Mouse (Mus musculus): ENCODE measurements at regions not wholly inside any gene's neighbourhood (a gene's known extent, or its start where the extent isn't known, plus 50 kb on each side); places are given as distances from the start of the nearest gene placed in this dataset.

DNA sequence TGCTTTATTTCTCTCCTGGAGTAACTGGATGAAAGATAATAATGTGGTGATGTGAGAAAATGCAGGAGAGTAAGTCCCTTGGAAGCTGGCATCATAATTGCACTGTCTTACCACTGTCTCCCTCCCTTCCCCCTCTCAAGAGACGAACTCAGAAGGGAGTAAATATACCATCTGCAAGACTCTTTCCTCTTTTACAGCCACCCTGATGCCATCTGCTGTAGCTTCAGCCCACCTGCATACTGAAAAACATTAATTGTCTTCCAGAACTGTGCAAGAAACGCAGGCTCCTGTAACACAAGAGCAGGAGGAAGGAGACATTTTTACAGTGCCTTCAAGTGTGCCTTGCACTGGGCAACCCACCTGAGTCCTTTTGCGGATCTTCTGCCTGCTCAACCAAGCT is 482.1 kb downstream of the Igsf11 start:
- H3K4me3 ChIP-seq (replicated peaks; ENCODE audit: low read length), result no peak overlapping the region
- no peaks in the 10 kb centered on the region for H3K36me3 ChIP-seq (ENCODE audit: insufficient read depth, low read length)
- H3K9me3 ChIP-seq (ENCODE audit: low read length), result no peaks in the 10 kb centered on the region
- TF ChIP-seq POU5F1 (IDR thresholded peaks at IDR 0.05; ENCODE audit: borderline replicate concordance, low read length), result no peak
- TF ChIP-seq NANOG (IDR thresholded peaks at IDR 0.05; ENCODE audit: borderline replicate concordance, low read length), result no peak
- TF ChIP-seq CTCF (conservative IDR thresholded peaks at IDR 0.05; ENCODE audit: low read length), result no peak
- no peaks in the 10 kb centered on the region for H3K27me3 ChIP-seq (ENCODE audit: insufficient read depth, low read length)
- no peaks in the 10 kb centered on the region for H3K4me1 ChIP-seq (replicated peaks; ENCODE audit: low read depth, low read length)

DNA sequence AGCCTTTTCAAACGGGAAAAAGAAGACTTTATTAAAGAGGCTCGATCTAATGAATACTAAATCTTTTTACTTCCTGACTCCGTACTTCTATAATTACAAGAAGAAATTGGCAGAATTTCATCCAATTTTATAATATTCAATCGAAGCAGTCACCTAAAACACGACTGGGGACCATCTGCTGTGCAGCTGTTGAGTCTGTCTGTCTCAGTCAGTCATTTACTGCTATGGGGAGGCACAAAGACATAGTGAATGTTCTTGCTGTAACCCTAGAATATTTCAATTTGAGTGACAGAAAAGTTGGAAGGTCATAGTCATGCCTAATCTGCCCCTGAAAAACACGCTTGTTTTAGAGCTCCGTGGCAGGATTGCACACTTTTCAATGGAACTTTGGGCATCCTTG is 487.5 kb downstream of the Igsf11 start:
- no peak overlapping the region for H3K4me3 ChIP-seq (replicated peaks; ENCODE audit: low read length)
- no peaks in the 10 kb centered on the region for H3K4me1 ChIP-seq (replicated peaks; ENCODE audit: low read depth, low read length)
- H3K27me3 ChIP-seq (ENCODE audit: insufficient read depth, low read length), result no peaks in the 10 kb centered on the region
- H3K36me3 ChIP-seq (ENCODE audit: insufficient read depth, low read length), result no peaks in the 10 kb centered on the region
- no peak for TF ChIP-seq POU5F1 (IDR thresholded peaks at IDR 0.05; ENCODE audit: borderline replicate concordance, low read length)
- no peak for TF ChIP-seq NANOG (IDR thresholded peaks at IDR 0.05; ENCODE audit: borderline replicate concordance, low read length)
- TF ChIP-seq CTCF (conservative IDR thresholded peaks at IDR 0.05; ENCODE audit: low read length), result no peak
- H3K9me3 ChIP-seq (ENCODE audit: low read length), result no peaks in the 10 kb centered on the region

DNA sequence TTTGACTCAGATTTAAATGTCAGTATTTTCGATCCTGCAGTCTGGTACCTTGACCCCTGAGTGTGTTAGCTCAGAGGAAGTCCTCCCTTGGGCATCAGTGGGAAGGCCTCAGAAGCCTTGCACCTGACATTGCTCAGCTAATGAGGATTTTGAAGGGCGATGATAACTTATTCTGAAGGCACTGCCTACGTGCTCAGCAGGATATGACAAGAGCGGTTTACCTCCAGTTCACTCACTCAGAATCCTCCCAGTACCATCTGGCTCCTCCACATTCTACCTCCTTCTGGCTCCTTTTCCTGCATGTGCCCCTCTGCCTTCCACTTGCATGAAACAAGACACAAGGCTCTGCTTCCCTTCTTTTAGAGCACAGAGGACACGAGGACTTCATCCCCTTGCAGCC is 497.5 kb downstream of the Igsf11 start:
- TF ChIP-seq CTCF (conservative IDR thresholded peaks at IDR 0.05; ENCODE audit: low read length), result no peak
- TF ChIP-seq NANOG (IDR thresholded peaks at IDR 0.05; ENCODE audit: borderline replicate concordance, low read length), result no peak
- TF ChIP-seq POU5F1 (IDR thresholded peaks at IDR 0.05; ENCODE audit: borderline replicate concordance, low read length), result no peak
- no peaks in the 10 kb centered on the region for H3K27me3 ChIP-seq (ENCODE audit: insufficient read depth, low read length)
- H3K36me3 ChIP-seq (ENCODE audit: insufficient read depth, low read length), result no peaks in the 10 kb centered on the region
- H3K4me1 ChIP-seq (replicated peaks; ENCODE audit: low read depth, low read length), result no peaks in the 10 kb centered on the region
- no peaks in the 10 kb centered on the region for H3K9me3 ChIP-seq (ENCODE audit: low read length)
- H3K4me3 ChIP-seq (replicated peaks; ENCODE audit: low read length), result no peak overlapping the region

DNA sequence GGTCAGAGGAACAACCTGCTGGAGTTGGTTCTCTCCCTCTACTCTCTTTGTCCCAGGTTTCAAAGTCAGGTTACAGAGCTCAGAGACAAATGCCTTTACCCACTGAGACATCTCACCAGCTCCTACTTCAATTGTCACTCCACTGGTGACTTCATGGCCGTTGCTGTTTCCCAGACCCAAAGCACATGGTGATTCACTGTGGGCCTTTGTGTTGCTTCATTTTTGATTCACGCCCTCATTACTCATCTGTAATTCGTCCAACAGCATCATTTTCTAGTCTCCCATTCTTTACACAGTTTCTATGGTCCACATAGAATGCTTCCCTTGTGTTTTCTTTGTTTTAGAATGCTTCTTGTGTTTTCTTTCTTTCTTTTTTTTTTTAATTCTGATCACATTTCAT is 498.2 kb downstream of the Igsf11 start:
- H3K4me1 ChIP-seq (replicated peaks; ENCODE audit: low read depth, low read length), result no peaks in the 10 kb centered on the region
- H3K27me3 ChIP-seq (ENCODE audit: insufficient read depth, low read length), result no peaks in the 10 kb centered on the region
- H3K36me3 ChIP-seq (ENCODE audit: insufficient read depth, low read length), result no peaks in the 10 kb centered on the region
- H3K9me3 ChIP-seq (ENCODE audit: low read length), result no peaks in the 10 kb centered on the region
- no peak overlapping the region for H3K4me3 ChIP-seq (replicated peaks; ENCODE audit: low read length)
- no peak for TF ChIP-seq NANOG (IDR thresholded peaks at IDR 0.05; ENCODE audit: borderline replicate concordance, low read length)
- no peak for TF ChIP-seq POU5F1 (IDR thresholded peaks at IDR 0.05; ENCODE audit: borderline replicate concordance, low read length)
- no peak for TF ChIP-seq CTCF (conservative IDR thresholded peaks at IDR 0.05; ENCODE audit: low read length)

DNA sequence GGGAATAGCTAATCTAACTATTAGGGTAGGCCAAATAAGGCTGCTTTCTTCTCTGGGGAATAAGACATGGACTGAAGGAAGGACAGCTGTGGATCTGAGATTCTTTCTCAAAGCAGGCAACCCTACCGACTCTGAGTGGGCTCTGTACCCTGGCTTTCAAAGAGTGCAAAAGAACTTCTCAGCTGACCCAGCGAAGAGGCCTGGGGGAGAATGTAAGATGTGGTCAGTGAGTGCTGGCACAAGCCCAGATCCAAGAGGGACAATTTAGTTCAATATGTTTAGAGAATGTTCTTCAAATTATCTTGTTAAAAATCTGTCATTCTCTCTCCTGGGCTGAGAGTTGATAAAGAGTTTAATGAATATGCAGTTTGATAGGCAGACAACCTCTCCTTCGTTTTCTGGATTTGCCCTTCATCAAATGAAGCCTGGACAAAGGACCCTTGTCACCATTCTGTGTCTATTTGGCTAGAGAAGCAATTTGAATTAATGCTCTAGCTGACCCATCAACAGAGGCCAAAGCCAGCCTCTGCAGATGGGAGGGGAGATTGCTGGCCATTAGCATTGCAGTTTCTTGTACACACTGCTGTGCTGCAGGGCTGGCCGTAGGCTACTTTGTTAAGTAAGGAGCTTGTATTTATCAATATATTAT is 509.8 kb downstream of the Igsf11 start:
- H3K4me1 ChIP-seq (replicated peaks; ENCODE audit: low read depth, low read length), result no peaks in the 10 kb centered on the region
- no peaks in the 10 kb centered on the region for H3K27me3 ChIP-seq (ENCODE audit: insufficient read depth, low read length)
- no peaks in the 10 kb centered on the region for H3K9me3 ChIP-seq (ENCODE audit: low read length)
- no peak overlapping the region for H3K4me3 ChIP-seq (replicated peaks; ENCODE audit: low read length)
- TF ChIP-seq CTCF (conservative IDR thresholded peaks at IDR 0.05; ENCODE audit: low read length) (no peak), NANOG (IDR thresholded peaks at IDR 0.05; ENCODE audit: borderline replicate concordance, low read length) (no peak), POU5F1 (IDR thresholded peaks at IDR 0.05; ENCODE audit: borderline replicate concordance, low read length) (no peak)
- H3K36me3 ChIP-seq (ENCODE audit: insufficient read depth, low read length), result no peaks in the 10 kb centered on the region

DNA sequence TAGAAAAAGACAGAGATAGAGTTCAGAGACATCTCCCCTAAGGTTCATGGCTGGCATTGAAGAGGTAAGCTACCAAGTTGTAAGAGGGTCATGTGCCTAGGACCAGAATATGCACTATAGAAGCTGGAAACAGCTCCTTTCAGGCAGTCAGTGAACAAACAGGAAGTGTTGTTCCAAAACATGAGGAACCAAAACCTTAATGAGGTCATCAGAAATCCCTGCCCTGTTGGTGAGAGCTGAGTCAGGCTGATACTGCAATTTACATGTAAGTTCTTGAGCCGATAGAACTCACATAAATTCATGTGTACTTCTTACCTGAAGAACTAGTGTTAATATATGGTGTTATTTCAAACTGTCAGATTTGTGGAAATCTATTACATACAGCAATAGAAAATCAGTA is 539.1 kb downstream of the Igsf11 start:
- no peaks in the 10 kb centered on the region for H3K9me3 ChIP-seq (ENCODE audit: low read length)
- no peaks in the 10 kb centered on the region for H3K27me3 ChIP-seq (ENCODE audit: insufficient read depth, low read length)
- H3K4me1 ChIP-seq (replicated peaks; ENCODE audit: low read depth, low read length), result no peaks in the 10 kb centered on the region
- TF ChIP-seq CTCF (conservative IDR thresholded peaks at IDR 0.05; ENCODE audit: low read length), result no peak
- no peak for TF ChIP-seq POU5F1 (IDR thresholded peaks at IDR 0.05; ENCODE audit: borderline replicate concordance, low read length)
- TF ChIP-seq NANOG (IDR thresholded peaks at IDR 0.05; ENCODE audit: borderline replicate concordance, low read length), result no peak
- no peaks in the 10 kb centered on the region for H3K36me3 ChIP-seq (ENCODE audit: insufficient read depth, low read length)
- no peak overlapping the region for H3K4me3 ChIP-seq (replicated peaks; ENCODE audit: low read length)

DNA sequence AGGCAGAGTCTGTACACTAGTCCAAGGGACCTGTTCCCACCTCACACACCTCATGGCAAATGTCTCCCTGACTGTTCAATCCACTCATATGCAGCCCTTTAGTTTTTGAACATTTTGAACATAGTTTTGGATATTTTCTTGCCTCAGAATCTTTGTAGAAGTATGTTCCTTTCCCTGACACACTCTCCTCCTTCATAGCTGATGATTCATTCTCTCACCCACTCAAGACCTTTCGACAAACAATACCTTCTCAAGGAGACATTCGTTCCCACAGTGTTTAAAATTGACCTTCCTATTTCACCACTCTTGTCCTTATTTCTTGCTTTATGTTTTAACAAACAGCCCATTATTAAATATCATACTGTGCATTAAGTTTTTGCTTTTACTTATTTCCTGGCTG is 538.4 kb upstream of the Lsamp start:
- TF ChIP-seq NANOG (IDR thresholded peaks at IDR 0.05; ENCODE audit: borderline replicate concordance, low read length) (no peak), CTCF (conservative IDR thresholded peaks at IDR 0.05; ENCODE audit: low read length) (no peak), POU5F1 (IDR thresholded peaks at IDR 0.05; ENCODE audit: borderline replicate concordance, low read length) (no peak)
- H3K36me3 ChIP-seq (ENCODE audit: insufficient read depth, low read length), result no peaks in the 10 kb centered on the region
- no peaks in the 10 kb centered on the region for H3K9me3 ChIP-seq (ENCODE audit: low read length)
- no peak overlapping the region for H3K4me3 ChIP-seq (replicated peaks; ENCODE audit: low read length)
- no peaks in the 10 kb centered on the region for H3K4me1 ChIP-seq (replicated peaks; ENCODE audit: low read depth, low read length)
- H3K27me3 ChIP-seq (ENCODE audit: insufficient read depth, low read length), result no peaks in the 10 kb centered on the region

DNA sequence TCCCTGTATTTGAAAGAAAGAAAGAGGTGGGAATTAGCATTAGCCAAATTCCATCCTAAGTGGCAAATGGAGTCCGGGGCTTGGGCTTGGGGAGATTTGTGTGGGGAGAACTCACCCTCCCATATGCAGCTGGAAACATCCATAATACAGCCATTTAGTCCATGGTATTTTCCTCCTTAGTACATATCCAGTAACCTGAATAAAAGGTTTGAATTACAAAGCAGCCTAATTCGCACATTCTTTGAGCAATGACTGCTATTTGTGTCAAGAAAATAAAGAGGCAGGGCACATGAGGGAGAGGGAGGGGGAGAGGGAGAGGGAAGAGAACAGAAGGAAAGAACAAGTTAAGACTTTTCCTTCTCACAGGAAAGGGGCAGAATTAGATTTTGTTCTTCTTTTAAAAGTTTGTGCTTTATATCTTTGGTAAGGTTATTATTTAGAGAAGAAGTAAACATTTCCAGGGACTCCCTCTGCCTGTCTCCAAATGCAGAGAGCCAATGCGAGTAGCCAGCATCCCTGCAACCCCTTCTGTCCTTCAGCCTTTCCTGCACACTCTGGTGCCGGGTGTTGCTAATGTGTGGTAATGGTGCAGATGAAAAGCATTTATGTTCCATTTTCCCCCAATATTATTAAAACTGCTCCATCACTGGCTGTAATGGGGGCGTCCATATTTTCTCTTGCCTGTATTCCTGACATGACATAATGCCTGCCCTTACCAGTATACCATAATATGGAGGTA is 530.6 kb upstream of the Lsamp start:
- TF ChIP-seq CTCF (conservative IDR thresholded peaks at IDR 0.05; ENCODE audit: low read length) (no peak), NANOG (IDR thresholded peaks at IDR 0.05; ENCODE audit: borderline replicate concordance, low read length) (no peak), POU5F1 (IDR thresholded peaks at IDR 0.05; ENCODE audit: borderline replicate concordance, low read length) (no peak)
- Histone ChIP-seq H3K4me3 (replicated peaks; ENCODE audit: low read length) (no peak overlapping the region), H3K9me3 (ENCODE audit: low read length) (no peaks in the 10 kb centered on the region), H3K27me3 (ENCODE audit: insufficient read depth, low read length) (no peaks in the 10 kb centered on the region), H3K36me3 (ENCODE audit: insufficient read depth, low read length) (no peaks in the 10 kb centered on the region), H3K4me1 (replicated peaks; ENCODE audit: low read depth, low read length) (no peaks in the 10 kb centered on the region)
